Mouse (Mus musculus) heart, postnatal 4 days (tissue): ENCODE data around the gene Sema4f. TPM values are rescaled to one million over a fixed set of nuclear protein-coding genes. Genes with fewer than 3 reads are reported as not detected.

Experiments used
- DNase-seq: peaks from one replicate; pipeline ENCODE4 v3.0.0; 2021
- total RNA-seq, 2 experiments: library from RNA; stranded (reverse); gene quantifications; 2 replicates each; pipeline ENCODE4 v1.2.3; 2021

The Sema4f gene
- total RNA-seq, 2 experiments from 2014 or later, result 0.14 TPM; not detected in 1

GRCm38 (mm10) chr6:82868476-82868875, 71.1 kb downstream of the Sema4f start:
- no peak for DNase-seq

- peak; percentile 44 for DNase-seq
These were observed 76.1 kb downstream of the Sema4f start for GRCm38 (mm10) chr6:82863380-82863874.

- no peak for DNase-seq
These were observed 77.1 kb downstream of the Sema4f start for GRCm38 (mm10) chr6:82862475-82862874.

GRCm38 (mm10) chr6:82862042-82862441, 77.5 kb downstream of the Sema4f start:
- no peak for DNase-seq

Other genes with a start within 250 kb of the Sema4f start
- gene Pole4, start 234.4 kb downstream of the Sema4f start, total RNA-seq, result 10 to 100 TPM; 47.0 to 47.2 TPM
- 10 to 100 TPM; 86.8 to 96.6 TPM for gene Hk2, start 165.3 kb downstream of the Sema4f start, total RNA-seq
- gene M1ap, start 7.1 kb upstream of the Sema4f start, total RNA-seq, result under 1 TPM; 0.52 to 0.81 TPM
- gene Dok1, start 93.7 kb upstream of the Sema4f start, total RNA-seq, result 1 to 10 TPM; 5.3 to 6.1 TPM
- 1 to 10 TPM; 4.7 to 6.0 TPM for gene Loxl3, start 94.4 kb upstream of the Sema4f start, total RNA-seq
- 10 to 100 TPM; 84.1 to 88.4 TPM for gene Aup1, start 114.8 kb upstream of the Sema4f start, total RNA-seq
- 10 to 100 TPM; 42.6 to 43.5 TPM for gene Htra2, start 115.5 kb upstream of the Sema4f start, total RNA-seq
- gene Dqx1, start 118.1 kb upstream of the Sema4f start, total RNA-seq, result under 1 TPM; 0.59 to 0.62 TPM
- under 1 TPM in 1 of 2 experiments, not detected in 1; 0.20 TPM for gene Tlx2, start 130.5 kb upstream of the Sema4f start, total RNA-seq
- 10 to 100 TPM in 1 of 2 experiments, 1 to 10 TPM in 1; 7.2 to 10.2 TPM for gene Pcgf1, start 138.1 kb upstream of the Sema4f start, total RNA-seq
- gene Lbx2, start 146.6 kb upstream of the Sema4f start, total RNA-seq, result under 1 TPM in 1 of 2 experiments, not detected in 1; 0.88 TPM
- gene Ccdc142, start 161.8 kb upstream of the Sema4f start, total RNA-seq, result 1 to 10 TPM; 2.4 to 3.0 TPM
- 1 to 10 TPM; 1.7 to 1.8 TPM for gene Gm42688, start 161.8 kb upstream of the Sema4f start, total RNA-seq
- 100 to 1,000 TPM; 105 to 120 TPM for gene Mrpl53, start 169.3 kb upstream of the Sema4f start, total RNA-seq
- 10 to 100 TPM; 11.3 to 12.3 TPM for gene Mogs, start 175.7 kb upstream of the Sema4f start, total RNA-seq
- 10 to 100 TPM; 80.4 to 86.8 TPM for gene Wbp1, start 181.8 kb upstream of the Sema4f start, total RNA-seq
- 10 to 100 TPM; 14.9 to 17.4 TPM for gene Ino80b, start 185.7 kb upstream of the Sema4f start, total RNA-seq
- gene Rtkn, start 195.7 kb upstream of the Sema4f start, total RNA-seq, result 10 to 100 TPM; 11.7 to 13.1 TPM
- 1 to 10 TPM; 1.6 to 1.8 TPM for gene Wdr54, start 216.6 kb upstream of the Sema4f start, total RNA-seq
- under 1 TPM in 1 of 2 experiments, not detected in 1; 0.14 TPM for gene 1700003E16Rik, start 216.6 kb upstream of the Sema4f start, total RNA-seq
- 100 to 1,000 TPM; 122 to 123 TPM for gene Dctn1, start 226.2 kb upstream of the Sema4f start, total RNA-seq